Mouse (Mus musculus) spleen, postnatal 10 days (tissue): ENCODE results near the gene Enc1.

ENCODE experiments used
- DNase-seq, 2 experiments: peaks; one replicate each; pipeline ENCODE4 v3.0.0; 2021 to 2022; ENCODE audit warnings: low spot score in 2 of 2

Enc1 gene

GRCm38 (mm10) chr13:97240965-97241786 is at the start of gene Enc1:
Gene Enc1, plus strand, starts transcription at chr13:97241105.
- peak; percentile 71 to 85 for DNase-seq

GRCm38 (mm10) chr13:97192649-97193048 is 48.3 kb upstream of the Enc1 start:
- no peak for DNase-seq

- DNase-seq = no peak
Observed at GRCm38 (mm10) chr13:97193420-97193819, 47.5 kb upstream of the Enc1 start.

- DNase-seq = peak in 1 of 2 experiments; percentile 34
Observed at GRCm38 (mm10) chr13:97196186-97196924, 44.5 kb upstream of the Enc1 start.

- no peak for DNase-seq
Observed at GRCm38 (mm10) chr13:97196925-97197218, 44.0 kb upstream of the Enc1 start.

- DNase-seq = peak; percentile 74 to 89
Observed at GRCm38 (mm10) chr13:97197932-97198562, 42.9 kb upstream of the Enc1 start, which contains the start of gene Hexb. Gene Hexb, minus strand, starts transcription at chr13:97198357.

- no peak for DNase-seq
Observed at GRCm38 (mm10) chr13:97199123-97199522, 41.8 kb upstream of the Enc1 start.

- DNase-seq = no peak
Observed at GRCm38 (mm10) chr13:97201076-97201475, 39.8 kb upstream of the Enc1 start.

- DNase-seq = no peak
Observed at GRCm38 (mm10) chr13:97201896-97202295, 39.0 kb upstream of the Enc1 start.

- peak; percentile 70 to 84 for DNase-seq
Observed at GRCm38 (mm10) chr13:97205052-97205701, 35.7 kb upstream of the Enc1 start.

GRCm38 (mm10) chr13:97206046-97206445 is 34.9 kb upstream of the Enc1 start:
- DNase-seq = no peak

- no peak for DNase-seq
Observed at GRCm38 (mm10) chr13:97207472-97208111, 33.3 kb upstream of the Enc1 start.

- DNase-seq = peak in 1 of 2 experiments; percentile 66
Observed at GRCm38 (mm10) chr13:97208112-97208478, 32.8 kb upstream of the Enc1 start.

- DNase-seq = no peak
Observed at GRCm38 (mm10) chr13:97208500-97209010, 32.4 kb upstream of the Enc1 start.

- no peak for DNase-seq
Observed at GRCm38 (mm10) chr13:97214583-97215268, 26.2 kb upstream of the Enc1 start.

GRCm38 (mm10) chr13:97215563-97215962 is 25.3 kb upstream of the Enc1 start:
- no peak for DNase-seq

GRCm38 (mm10) chr13:97216196-97216595 is 24.7 kb upstream of the Enc1 start:
- DNase-seq = no peak

- no peak for DNase-seq
Observed at GRCm38 (mm10) chr13:97220022-97220421, 20.9 kb upstream of the Enc1 start.

- DNase-seq = no peak
Observed at GRCm38 (mm10) chr13:97223856-97224255, 17.0 kb upstream of the Enc1 start.

GRCm38 (mm10) chr13:97224341-97224982 is 16.4 kb upstream of the Enc1 start:
- no peak for DNase-seq
